Mouse (Mus musculus): ENCODE results near the gene Slc23a4.

Gene Slc23a4

DNA sequence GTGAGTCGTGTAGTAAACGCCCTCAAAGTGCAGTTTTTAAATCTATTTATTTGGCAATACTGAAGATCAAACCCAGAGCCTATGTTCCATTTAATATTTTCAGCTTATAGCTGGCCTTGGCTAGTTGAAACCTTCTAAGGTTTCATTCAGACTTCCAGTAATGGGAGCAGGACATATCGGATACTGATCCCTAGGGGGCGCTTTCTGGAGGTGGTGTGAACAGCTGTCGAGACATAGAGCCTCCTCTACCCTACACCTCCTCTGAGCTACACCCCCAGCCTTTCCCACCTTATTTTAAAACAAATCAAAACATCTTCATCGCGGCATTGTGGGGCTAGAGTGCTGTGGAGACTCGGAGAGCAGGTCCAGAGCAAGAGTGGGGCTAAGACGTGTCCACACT, 7.5 kb downstream of the Slc23a4 start:
- CTCF ChIA-PET = interaction anchor here (0.6 to 2.4 kb wide), 28 partner anchors 8 to 518 kb away, joined by 3 to 16 read pairs (median 5); partner anchors contain the start of gene Agbl3 (in 1 of the 4)
- POLR2A ChIA-PET = interaction anchor here in 1 of 4 experiments (0.6 to 1.4 kb wide), 4 partner anchors 13 to 501 kb away, joined by 3 read pairs; no protein-coding TSS in a partner anchor

GRCm38 (mm10) chr6:34979291-34979690, 8.9 kb downstream of the Slc23a4 start:
- POLR2A ChIA-PET = interaction anchor here in 1 of 4 experiments (0.9 kb wide), 1 partner anchor 9 kb away, joined by 3 read pairs; no protein-coding TSS in a partner anchor
- CTCF ChIA-PET = interaction anchor here in 3 of 4 experiments (0.6 to 0.9 kb wide), 3 partner anchors 23 to 188 kb away, joined by 3 read pairs; no protein-coding TSS in a partner anchor

DNA sequence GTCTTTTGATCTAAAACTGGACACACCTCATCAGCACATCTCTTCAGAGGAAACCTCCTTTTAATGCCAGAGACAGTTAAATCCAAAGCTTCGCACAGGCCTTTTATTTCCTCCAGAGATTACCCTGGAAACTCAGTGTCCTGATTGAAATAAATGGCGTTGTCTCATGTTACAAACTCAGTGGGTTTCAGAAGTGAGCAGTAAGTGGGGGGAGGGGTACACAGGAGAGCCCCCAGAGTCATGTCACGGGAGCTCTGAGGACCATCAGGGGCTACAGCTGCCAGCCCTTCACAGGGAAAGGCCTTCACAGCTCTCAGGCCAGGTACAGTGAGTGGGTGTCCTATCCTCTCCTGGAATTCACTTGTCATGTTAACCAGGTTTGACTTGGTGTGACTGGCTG, 17.0 kb downstream of the Slc23a4 start:
- ChIA-PET POLR2A (interaction anchor here in 1 of 4 experiments (0.8 to 1.5 kb wide), 3 partner anchors 9 to 30 kb away, joined by 3 to 4 read pairs (median 3); no protein-coding TSS in a partner anchor), CTCF (interaction anchor here (0.8 to 2.7 kb wide), 6 partner anchors 10 to 16 kb away, joined by 3 to 14 read pairs (median 6); no protein-coding TSS in a partner anchor)

DNA sequence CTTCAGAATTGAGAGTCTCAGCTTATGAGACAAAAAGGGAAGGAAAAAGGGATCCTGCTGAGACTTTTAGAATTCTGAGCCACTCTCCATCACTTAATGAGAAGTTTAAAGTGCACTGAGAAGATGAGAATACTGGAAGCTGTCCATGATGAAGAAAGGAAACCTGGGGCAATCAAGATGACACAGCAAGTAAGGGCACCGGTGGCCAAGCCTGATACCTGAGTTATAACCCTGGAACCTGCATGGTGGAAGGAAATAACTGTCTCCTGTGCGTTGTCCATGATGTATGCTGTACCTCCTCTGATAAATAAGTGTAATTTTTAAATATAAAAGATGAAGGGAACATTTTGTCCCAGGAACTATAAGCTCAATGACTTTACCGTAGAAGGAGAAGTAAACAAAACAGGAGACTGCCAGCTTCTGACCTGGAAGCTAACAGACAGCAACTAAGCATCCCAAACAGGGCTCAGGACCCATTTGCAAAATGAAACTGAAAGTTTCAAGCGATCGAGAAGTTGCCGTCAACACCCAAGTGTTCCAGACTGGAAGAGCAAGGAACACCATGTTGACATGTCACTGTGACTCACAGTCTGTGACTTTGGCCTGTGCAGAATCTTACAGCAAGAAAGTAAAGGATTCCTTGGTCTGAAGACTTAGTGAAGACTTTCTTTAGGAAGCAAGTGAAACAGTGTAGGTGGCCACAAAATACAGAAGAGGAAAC, 22.2 kb downstream of the Slc23a4 start:
- ChIA-PET POLR2A (interaction anchor here in 1 of 4 experiments (1.5 kb wide), 1 partner anchor 61 kb away, joined by 3 read pairs; no protein-coding TSS in a partner anchor), CTCF (interaction anchor here in 1 of 4 experiments (2.0 kb wide), 1 partner anchor 15 kb away, joined by 7 read pairs; no protein-coding TSS in a partner anchor)

DNA sequence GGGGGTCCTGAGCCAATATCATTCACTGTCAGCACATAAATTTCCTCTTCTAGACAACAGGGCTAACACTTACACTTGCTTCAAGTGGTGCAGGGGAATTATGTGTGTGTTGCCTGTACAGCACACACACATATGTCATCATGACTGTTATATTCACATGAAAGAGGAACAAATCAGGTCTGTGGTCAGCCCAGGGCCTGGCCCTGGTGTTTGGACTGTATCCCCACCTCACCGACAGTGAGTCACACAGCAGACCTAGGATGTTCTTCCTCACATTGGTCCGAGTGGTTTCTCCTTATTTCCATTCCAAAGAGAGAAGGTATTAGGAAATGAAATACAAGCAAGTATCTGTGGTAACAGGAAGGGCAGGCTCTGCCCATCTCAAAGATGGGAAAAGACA, 23.7 kb downstream of the Slc23a4 start:
- POLR2A ChIA-PET = no interaction called here
- CTCF ChIA-PET = no interaction called here

DNA sequence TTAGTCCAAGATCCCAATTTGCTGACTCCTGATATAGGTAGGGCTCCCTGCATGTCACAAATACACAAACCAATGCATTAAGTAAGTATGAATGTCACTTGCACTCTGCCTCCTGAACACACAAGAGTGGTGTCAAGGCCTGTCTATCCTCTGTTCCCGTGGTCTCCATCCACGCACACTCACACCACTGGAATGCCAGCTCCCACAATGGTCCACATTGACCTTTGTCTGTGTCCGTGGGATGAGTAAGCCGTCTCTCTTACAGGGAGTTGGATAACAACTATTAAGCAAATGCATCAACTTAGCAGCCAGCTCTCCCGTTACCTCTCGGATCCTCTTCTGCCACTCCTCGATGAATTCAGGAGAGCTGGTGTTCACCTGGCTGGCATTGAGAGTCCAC, 29.1 kb downstream of the Slc23a4 start:
- ChIA-PET POLR2A (interaction anchor here in 1 of 4 experiments (0.6 kb wide), 1 partner anchor 126 kb away, joined by 3 read pairs; no protein-coding TSS in a partner anchor), CTCF (interaction anchor here in 1 of 4 experiments (0.8 kb wide), 1 partner anchor 35 kb away, joined by 9 read pairs; no protein-coding TSS in a partner anchor)

GRCm38 (mm10) chr6:34955862-34956241, 32.4 kb downstream of the Slc23a4 start:
- CTCF ChIA-PET = interaction anchor here (0.6 to 2.5 kb wide), 25 partner anchors 11 to 167 kb away, joined by 3 to 12 read pairs (median 6); partner anchors contain the start of gene Slc23a4 (in 1 of the 4)
- POLR2A ChIA-PET = interaction anchor here in 1 of 4 experiments (0.6 to 1.7 kb wide), 5 partner anchors 10 to 238 kb away, joined by 3 to 6 read pairs (median 3); no protein-coding TSS in a partner anchor

GRCm38 (mm10) chr6:34954926-34955861, 33.0 kb downstream of the Slc23a4 start:
- POLR2A ChIA-PET = interaction anchor here in 1 of 4 experiments (0.6 to 1.7 kb wide), 6 partner anchors 9 to 238 kb away, joined by 3 to 6 read pairs (median 3); no protein-coding TSS in a partner anchor
- CTCF ChIA-PET = interaction anchor here (0.6 to 2.5 kb wide), 32 partner anchors 10 to 229 kb away, joined by 3 to 12 read pairs (median 4); partner anchors contain the start of gene Slc23a4 (in 1 of the 4)

DNA sequence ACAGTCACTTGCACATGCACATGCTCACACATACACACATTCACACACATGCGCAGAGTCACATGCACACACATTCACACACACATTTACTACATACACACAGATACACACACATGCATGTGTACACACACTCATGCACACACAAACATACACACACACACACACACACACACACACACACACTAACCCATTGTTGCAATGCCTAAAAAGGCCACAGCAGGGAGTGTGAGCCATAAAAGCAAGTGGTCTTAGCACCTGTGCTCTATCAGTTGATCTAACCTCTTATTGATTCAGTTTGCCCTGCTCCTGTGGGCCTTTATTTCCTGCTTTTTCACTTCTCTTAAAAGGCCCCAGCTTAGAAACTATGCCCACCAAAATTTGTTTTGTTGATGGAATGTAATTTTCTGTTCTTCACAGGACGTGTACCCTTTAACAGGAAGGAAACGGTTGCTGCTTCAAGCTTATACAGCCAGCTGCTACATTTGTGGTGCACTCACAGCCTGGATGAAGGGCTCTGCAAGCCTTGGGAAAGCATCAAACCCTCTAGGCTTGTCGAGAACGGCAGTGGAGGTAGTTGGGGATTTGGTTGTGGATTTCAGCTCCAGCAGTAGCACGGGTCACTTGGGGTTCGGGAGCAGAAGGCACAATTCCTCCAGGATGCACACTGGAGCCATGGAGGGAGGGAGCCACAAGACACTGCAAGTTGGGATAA, 36.1 kb downstream of the Slc23a4 start:
- ChIA-PET POLR2A (interaction anchor here in 1 of 4 experiments (0.6 kb wide), 1 partner anchor 163 kb away, joined by 5 read pairs; no protein-coding TSS in a partner anchor), CTCF (no interaction called here)

DNA sequence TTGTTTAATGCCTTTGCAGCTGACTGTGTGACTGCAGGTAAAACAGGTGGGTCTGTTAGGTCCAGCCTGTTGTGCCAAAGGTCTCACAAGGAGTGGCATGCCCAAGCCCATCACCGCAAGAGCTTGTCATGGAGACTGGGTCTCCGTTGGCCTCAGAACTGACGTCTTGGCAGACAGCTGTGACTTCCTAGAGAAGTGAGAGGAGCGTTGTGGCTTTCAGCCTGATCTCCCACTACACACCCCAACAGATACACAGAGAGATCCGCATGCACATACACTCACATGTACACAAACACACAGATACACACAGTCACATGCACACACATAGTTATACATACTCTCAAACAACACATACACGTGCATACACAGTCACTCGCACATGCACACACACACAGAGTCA, 36.7 kb downstream of the Slc23a4 start:
- POLR2A ChIA-PET = no interaction called here
- CTCF ChIA-PET = no interaction called here

DNA sequence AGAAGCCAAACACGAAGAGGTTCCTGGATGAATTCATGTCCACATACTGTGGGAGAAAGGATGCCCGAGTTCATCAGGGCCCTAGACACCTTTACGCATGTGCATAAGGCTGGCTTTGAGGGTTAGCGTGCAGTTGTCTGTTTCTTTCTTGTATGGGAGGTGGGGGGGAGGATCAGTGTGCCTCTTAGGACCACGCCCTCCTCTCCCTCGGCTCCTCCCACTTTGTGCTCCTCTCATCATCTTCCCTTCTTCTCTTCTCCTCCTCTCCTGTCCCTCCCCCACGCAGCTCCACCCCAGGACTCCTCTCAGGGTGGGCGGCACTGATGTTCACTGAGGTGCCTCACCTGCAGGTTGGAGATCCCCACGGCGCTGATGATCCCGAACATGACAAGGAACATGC, 39.7 kb downstream of the Slc23a4 start:
- ChIA-PET POLR2A (no interaction called here), CTCF (interaction anchor here in 1 of 4 experiments (1.0 kb wide), 1 partner anchor 50 kb away, joined by 3 read pairs; no protein-coding TSS in a partner anchor)

DNA sequence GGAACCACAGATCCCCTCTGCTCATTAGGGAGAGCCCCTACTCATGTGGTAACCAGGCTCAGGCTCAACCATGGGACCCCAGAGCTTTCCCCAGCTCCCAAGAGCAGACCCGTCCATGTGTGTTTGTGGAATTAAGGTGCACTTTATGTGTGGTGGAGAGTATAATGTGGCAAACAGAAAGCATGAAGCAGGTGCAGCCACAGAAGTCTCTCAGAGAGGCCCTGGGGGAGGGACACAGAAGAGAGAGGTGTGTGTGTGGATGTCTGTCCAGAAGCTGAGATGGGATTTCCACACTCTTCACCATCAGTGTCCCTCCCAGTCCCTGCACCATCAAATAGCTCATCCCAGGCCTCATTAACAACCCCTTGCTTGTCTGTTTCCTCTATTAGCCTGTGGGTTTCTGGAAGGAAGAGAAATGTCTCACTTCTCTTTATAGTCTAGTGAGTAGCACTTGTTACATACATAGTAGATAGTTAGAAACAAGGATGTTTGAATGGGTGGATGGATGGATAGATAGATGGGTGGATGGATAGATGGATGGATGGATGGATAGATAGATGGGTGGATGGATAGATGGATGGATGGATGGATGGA, 41.6 kb downstream of the Slc23a4 start:
- ChIA-PET POLR2A (interaction anchor here in 1 of 4 experiments (0.6 to 1.3 kb wide), 2 partner anchors 9 to 140 kb away, joined by 3 read pairs; no protein-coding TSS in a partner anchor), CTCF (no interaction called here)

GRCm38 (mm10) chr6:34943499-34943898, 44.7 kb downstream of the Slc23a4 start:
- POLR2A ChIA-PET = interaction anchor here in 1 of 4 experiments (0.7 to 1.7 kb wide), 4 partner anchors 12 to 45 kb away, joined by 3 to 4 read pairs (median 4); partner anchors contain the start of genes Slc23a4 and Wdr91
- CTCF ChIA-PET = interaction anchor here in 2 of 4 experiments (0.9 to 2.8 kb wide), 5 partner anchors 12 to 38 kb away, joined by 3 to 10 read pairs (median 4); no protein-coding TSS in a partner anchor

GRCm38 (mm10) chr6:34942446-34942845, 45.8 kb downstream of the Slc23a4 start:
- POLR2A ChIA-PET = interaction anchor here in 2 of 4 experiments (0.8 to 1.7 kb wide), 5 partner anchors 39 to 56 kb away, joined by 3 to 6 read pairs (median 3); partner anchors contain the start of gene Slc23a4 (in 2 of the 2)
- CTCF ChIA-PET = interaction anchor here in 2 of 4 experiments (0.8 to 2.8 kb wide), 6 partner anchors 13 to 39 kb away, joined by 3 to 10 read pairs (median 3); no protein-coding TSS in a partner anchor

DNA sequence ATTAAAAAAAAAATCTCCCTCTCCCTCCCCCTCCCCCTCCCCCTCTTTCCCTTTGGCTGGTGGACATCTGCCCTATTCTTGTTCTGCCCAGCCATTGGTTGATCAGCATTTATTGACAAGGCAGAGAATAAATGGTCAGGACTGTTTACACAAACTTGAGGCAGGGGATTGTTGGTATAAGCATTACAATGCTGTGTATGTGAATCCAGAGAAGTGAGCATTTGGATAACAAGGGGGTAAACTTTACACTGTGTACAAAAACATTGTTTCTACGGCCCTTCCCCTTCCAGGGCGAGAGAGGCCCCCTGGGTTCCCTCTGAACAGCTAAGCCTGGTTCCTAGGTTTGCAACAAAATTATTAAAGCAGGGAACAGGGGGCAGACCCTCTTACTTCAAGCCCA, 46.7 kb downstream of the Slc23a4 start:
- POLR2A ChIA-PET = interaction anchor here in 2 of 4 experiments (0.7 to 1.7 kb wide), 5 partner anchors 14 to 291 kb away, joined by 3 to 6 read pairs (median 3); no protein-coding TSS in a partner anchor
- CTCF ChIA-PET = interaction anchor here in 1 of 4 experiments (0.9 to 2.8 kb wide), 3 partner anchors 14 to 40 kb away, joined by 3 to 10 read pairs (median 4); no protein-coding TSS in a partner anchor

GRCm38 (mm10) chr6:34939451-34939850, 48.8 kb downstream of the Slc23a4 start:
- POLR2A ChIA-PET = interaction anchor here in 1 of 4 experiments (0.6 to 3.4 kb wide), 9 partner anchors 10 to 464 kb away, joined by 3 to 14 read pairs (median 4); partner anchors contain the start of gene Slc23a4
- CTCF ChIA-PET = interaction anchor here in 2 of 4 experiments (1.2 to 3.1 kb wide), 5 partner anchors 9 to 54 kb away, joined by 3 to 13 read pairs (median 5); no protein-coding TSS in a partner anchor

Measured in embryonic stem cell, embryonic (primary cell).